Mouse (Mus musculus) megakaryocyte, adult 5-6 weeks (primary cell): Measurements from ENCODE around the gene Cobl. TPM values are rescaled to one million over a fixed set of nuclear protein-coding genes. Genes with fewer than 3 reads are reported as not detected.

Source experiments
- ATAC-seq: 2 replicates; pipeline ENCODE4 v1.8.0; 2016; ENCODE audit warnings: mild to moderate bottlenecking, inconsistent platforms; ENCODE audit not compliant: poor library complexity, severe bottlenecking
- total RNA-seq, 2 experiments: library from RNA; stranded (forward) in 1 of 2; stranded (reverse) in 1 of 2; fragments of 153-499, 151-499 nt in 1 of 2; fragments of 221-1000, 200-1000 nt in 1 of 2; gene quantifications; 2 replicates each; pipeline versions ENCODE4 v1.2.3 to v1.2.4; 2015 to 2017

Gene Cobl
- total RNA-seq, 2 experiments from 2014 or later, result not detected

- no peak for ATAC-seq
Observed at GRCm38 (mm10) chr11:12394701-12395100, 70.1 kb downstream of the Cobl start.

- no peak for ATAC-seq
Observed at GRCm38 (mm10) chr11:12394151-12394550, 70.6 kb downstream of the Cobl start.

- ATAC-seq, result no peak
Observed at GRCm38 (mm10) chr11:12384826-12385225, 79.9 kb downstream of the Cobl start.

- no peak for ATAC-seq
Observed at GRCm38 (mm10) chr11:12382991-12383390, 81.8 kb downstream of the Cobl start.

DNA sequence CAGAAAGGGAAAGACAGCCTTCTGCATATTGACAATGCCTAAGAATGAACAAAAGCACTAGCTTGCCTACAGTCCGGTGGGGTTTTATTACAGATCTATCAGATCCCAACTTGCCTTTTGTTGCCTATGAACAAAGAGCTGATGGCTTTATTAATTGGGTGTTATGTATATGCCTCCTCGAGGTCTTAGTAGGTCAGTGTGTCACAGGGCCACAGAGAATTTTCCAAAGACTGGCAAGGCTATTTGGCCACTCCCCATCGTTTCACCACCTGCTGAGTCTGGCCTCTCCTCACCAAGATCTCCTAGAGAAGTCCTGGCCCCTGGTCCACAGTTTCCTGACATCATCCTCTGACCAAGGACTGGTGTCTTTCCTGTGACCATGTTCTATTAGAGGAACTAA lies 83.7 kb downstream of the Cobl start:
- no peak for ATAC-seq

DNA sequence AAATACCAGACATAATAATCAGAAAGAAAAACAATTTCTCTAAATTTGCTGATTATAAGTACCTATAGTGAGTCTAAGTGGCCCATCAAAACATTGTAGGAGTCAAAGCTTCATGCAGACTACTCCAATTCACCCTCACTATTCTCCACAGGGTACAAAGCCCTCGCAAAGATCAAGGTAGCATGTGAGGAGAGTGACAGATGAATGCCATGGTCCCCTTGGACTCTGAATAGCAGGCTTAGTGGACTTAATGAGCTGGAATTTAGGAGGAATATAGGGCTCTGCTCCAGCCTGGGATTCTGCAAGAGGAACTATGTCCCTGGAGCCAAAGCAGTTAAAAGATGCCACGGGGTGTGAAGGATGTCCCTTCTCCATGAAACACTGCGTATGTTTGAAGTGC lies 88.1 kb downstream of the Cobl start:
- no peak for ATAC-seq

- no peak for ATAC-seq
Observed at GRCm38 (mm10) chr11:12373106-12374098, 91.4 kb downstream of the Cobl start.

DNA sequence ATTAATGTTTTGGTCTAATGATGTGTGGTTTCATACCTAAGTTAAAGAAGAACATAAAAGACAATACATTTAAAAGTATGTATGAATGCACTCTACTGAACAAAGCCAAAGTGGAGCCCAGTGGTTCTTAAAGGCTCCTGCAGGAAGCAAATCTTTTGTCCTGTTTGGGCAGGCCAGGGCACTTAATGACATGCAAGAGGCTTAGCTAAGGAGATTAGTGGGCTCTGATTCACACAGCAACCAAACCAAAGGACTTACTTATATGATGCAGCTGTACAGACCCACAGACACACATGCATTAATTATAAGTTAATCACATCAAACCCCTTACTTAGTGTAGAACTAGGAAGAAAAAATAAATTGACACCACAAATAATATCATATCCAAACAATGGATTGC lies 93.8 kb downstream of the Cobl start:
- no peak for ATAC-seq

DNA sequence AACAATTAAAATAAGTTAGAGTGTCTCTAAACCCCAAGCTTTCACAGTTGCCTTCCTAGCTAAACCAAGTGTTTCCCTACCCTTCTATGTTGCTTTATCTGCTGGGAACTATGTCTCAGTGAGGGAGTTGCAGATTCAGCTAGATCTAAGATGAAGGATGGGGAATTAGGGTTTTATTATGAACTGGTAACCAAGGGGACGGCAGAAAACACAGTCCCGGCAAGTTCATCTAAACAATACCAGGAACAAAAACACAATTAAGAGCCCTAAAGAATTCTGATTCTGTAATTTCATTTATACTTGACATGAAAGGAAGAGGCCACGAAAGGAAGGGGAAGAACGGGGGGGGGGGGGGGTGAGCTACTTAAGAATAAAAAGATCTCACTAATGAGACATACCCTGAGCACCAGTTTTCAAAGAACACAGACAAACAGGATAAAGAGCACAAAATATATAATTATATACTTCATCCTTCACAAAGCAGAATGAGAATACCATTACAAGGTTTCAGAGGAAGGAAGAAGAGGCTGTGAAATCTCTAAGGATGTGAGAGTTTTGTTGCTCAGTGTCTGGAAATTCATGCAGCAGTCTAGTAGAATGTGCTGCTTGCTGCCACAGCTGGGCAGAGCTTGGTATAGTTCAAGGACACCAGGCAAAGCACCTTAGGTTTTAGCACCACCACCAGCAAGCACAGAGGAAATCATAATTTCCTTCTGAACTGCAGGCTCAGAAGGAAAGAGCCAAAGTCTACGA lies 97.2 kb downstream of the Cobl start:
- no peak for ATAC-seq

- ATAC-seq, result no peak
Observed at GRCm38 (mm10) chr11:12359336-12360000, 105.3 kb downstream of the Cobl start.

GRCm38 (mm10) chr11:12358602-12359001 lies 106.2 kb downstream of the Cobl start:
- no peak for ATAC-seq

- no peak for ATAC-seq
Observed at GRCm38 (mm10) chr11:12355681-12356080, 109.1 kb downstream of the Cobl start.

GRCm38 (mm10) chr11:12350986-12351546 lies 113.7 kb downstream of the Cobl start:
- no peak for ATAC-seq

GRCm38 (mm10) chr11:12350086-12350485 lies 114.7 kb downstream of the Cobl start:
- no peak for ATAC-seq

- no peak for ATAC-seq
Observed at GRCm38 (mm10) chr11:12346486-12346885, 118.3 kb downstream of the Cobl start.

GRCm38 (mm10) chr11:12343686-12344085 lies 121.1 kb downstream of the Cobl start:
- no peak for ATAC-seq

GRCm38 (mm10) chr11:12340697-12341096 lies 124.1 kb downstream of the Cobl start:
- no peak for ATAC-seq

DNA sequence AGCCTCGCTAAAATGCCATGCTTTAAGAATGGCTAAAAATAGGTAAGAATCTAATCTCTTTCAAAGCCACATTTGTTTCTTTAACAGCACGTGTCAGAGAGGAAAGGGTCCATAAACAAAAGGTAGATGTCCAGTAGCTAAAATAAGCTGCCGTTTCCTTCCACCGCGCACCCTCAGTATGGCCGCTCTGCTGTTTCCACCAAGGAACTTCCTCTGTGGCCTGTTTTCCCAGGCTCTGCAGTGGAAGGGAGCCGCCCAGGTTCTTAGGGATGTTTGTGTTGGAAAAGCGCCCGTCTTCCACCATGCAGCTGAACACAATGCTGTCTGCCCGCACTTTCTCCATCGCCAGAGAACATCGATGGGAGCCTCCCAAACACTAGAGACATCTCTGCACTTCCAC lies 128.6 kb downstream of the Cobl start:
- no peak for ATAC-seq

DNA sequence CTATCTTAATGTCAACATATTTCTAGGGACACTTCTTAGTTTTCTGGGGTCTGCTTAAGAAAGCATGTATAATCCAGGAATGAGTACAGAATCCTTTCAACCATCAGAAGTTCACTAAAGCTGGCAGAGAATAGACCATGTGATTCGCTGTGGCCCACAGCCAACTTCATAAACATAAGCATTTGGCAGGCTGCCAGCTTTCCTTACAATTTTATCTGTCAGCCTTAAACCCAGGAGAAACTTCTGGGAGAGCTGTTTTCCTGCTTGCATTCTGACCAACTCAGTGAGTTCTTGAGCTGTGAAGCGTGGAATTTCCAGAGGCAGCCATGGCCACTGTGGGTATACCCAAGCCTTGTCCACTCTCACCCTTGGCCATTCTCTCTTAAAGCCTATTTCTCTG lies 132.8 kb downstream of the Cobl start:
- no peak for ATAC-seq

- ATAC-seq, result no peak
Observed at GRCm38 (mm10) chr11:12321445-12321844, 143.3 kb downstream of the Cobl start.

DNA sequence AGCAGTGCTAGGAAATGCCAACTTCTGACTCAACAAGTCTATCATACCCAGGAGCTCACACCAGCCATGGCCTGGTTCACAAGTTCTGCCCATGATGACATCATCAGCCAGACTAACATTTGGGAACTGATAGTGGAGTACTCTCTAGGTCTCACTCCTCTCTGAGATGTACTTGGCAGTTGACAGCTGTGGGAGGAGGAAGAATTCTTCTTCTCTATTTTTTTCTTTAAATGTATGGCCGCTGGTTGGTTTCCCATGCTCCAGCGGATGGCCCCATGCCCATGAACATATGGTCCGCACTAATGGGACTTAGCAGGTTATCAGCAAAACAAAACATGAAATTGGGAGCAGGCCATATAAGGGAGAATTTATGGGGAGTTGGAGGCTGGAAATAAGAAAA lies 145.4 kb downstream of the Cobl start:
- ATAC-seq, result no peak
